Mouse (Mus musculus) megakaryocyte, embryonic 14.5 days (primary cell): ENCODE data around the gene Bdnf.

Experiments used
- FLI1 ChIP-seq: IDR thresholded peaks from 2 replicates; pipeline ENCODE4 v1.6.1; 2012; ENCODE audit warnings: low read length, inconsistent platforms, mixed read lengths
- GATA1 ChIP-seq: IDR thresholded peaks from 3 replicates; pipeline ENCODE4 v1.6.1; 2012; ENCODE audit warnings: mixed read lengths, low read length, inconsistent platforms, borderline replicate concordance

GRCm38 (mm10) chr2:109703588-109703987, 29.1 kb downstream of the Bdnf start:
- TF ChIP-seq GATA1 (no peak), FLI1 (no peak)
